Mouse (Mus musculus) inflammation-experienced regulatory T-cells (primary cell): ENCODE measurements around the gene Stx12. TPM values are rescaled to one million over a fixed set of nuclear protein-coding genes. Genes with fewer than 3 reads are reported as not detected.

Experiments
- polyA plus RNA-seq, 2 experiments: library from polyadenylated mRNA; unstranded; fragments of 100-300 nt; shearing (Covaris generic); gene quantifications; one replicate each; pipeline ENCODE4 v1.2.1; 2017

Gene Stx12
- 10 to 100 TPM; 29.7 to 40.0 TPM for polyA plus RNA-seq

GRCm38 (mm10) chr4:132884064-132884843 is at the start of gene Stx12:
TSS of gene Stx12 (minus strand) at chr4:132884509.

GRCm38 (mm10) chr4:132922558-132923008 is 38.3 kb upstream of the Stx12 start, which contains the start of gene Fam76a:
TSS of gene Fam76a (minus strand) at chr4:132922558.

GRCm38 (mm10) chr4:132842970-132843704 is 41.2 kb downstream of the Stx12 start, which contains the start of gene Ppp1r8:
TSS of gene Ppp1r8 (minus strand) at chr4:132843169.

Other genes starting within 250 kb of the Stx12 start
- 10 to 100 TPM; 13.8 to 36.6 TPM for gene Eya3, start 245.5 kb downstream of the Stx12 start, polyA plus RNA-seq
- 1 to 10 TPM; 3.8 to 9.3 TPM for gene Xkr8, start 152.0 kb downstream of the Stx12 start, polyA plus RNA-seq
- 1 to 10 TPM; 2.6 to 3.7 TPM for gene Smpdl3b, start 127.3 kb downstream of the Stx12 start, polyA plus RNA-seq
- 10 to 100 TPM; 48.6 to 63.9 TPM for gene Rpa2, start 116.2 kb downstream of the Stx12 start, polyA plus RNA-seq
- 1 to 10 TPM in 1 of 2 experiments, under 1 TPM in 1; 0.68 to 2.0 TPM for gene Themis2, start 88.1 kb downstream of the Stx12 start, polyA plus RNA-seq
- gene Ppp1r8, start 41.3 kb downstream of the Stx12 start, polyA plus RNA-seq, result 10 to 100 TPM; 51.0 to 57.2 TPM
- gene Fam76a, start 38.0 kb upstream of the Stx12 start, polyA plus RNA-seq, result 10 to 100 TPM; 31.7 to 33.6 TPM
- 1 to 10 TPM; 2.8 to 4.3 TPM for gene Fgr, start 89.6 kb upstream of the Stx12 start, polyA plus RNA-seq
- 1 to 10 TPM; 5.8 to 6.0 TPM for gene Ahdc1, start 126.8 kb upstream of the Stx12 start, polyA plus RNA-seq
- gene Wasf2, start 246.0 kb upstream of the Stx12 start, polyA plus RNA-seq, result 10 to 100 TPM; 67.6 to 68.6 TPM